ENCODE assay signal across 17 mouse cellular contexts in the genomic region with DNA sequence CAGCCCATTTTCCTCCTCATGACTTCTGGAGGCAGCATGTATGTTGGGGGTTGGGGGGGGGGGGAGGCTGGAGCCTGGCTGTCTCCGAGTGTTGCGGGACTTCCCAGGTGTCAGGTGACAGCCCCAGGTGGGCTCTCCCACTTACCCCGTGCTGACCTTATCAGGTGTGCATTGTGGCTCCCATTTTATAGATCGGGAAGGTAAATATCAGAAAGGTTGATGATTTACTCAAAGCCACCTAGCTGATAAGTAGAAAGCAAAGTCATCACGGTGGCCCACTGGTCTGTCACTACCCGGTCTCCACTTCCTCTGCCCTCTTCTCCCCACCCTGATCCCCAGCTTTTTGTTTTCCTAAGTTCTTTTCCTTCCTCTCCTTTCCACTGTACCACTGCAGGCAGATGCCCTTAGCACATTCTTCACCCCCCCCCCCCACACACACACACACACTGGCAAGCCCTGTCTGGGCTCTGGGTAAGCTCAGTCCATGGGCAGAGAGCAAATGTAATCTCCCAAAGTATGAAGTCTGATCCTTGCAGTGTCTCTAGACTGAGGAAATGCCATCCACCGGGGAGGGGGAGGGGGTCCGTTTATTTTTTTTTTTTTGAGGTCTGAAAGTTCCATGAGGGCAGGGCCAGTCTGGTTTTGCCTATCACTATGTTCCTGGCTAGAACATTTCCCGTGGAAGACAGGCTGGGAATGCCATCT.
DNase-seq lines count a peak whose midpoint lies in the region; ATAC-seq lines count a peak whose summit lies in the region.
"Had no signal": no experiment of that assay in that cellular context is flagged by ENCODE, and none has a peak within 500 bp of the region (broad histone marks: within the 10 kb centered on the region; RNA-seq: fewer than 3 reads in every experiment).

No protein-coding gene starts in this region.

- no peaks in the 10 kb centered on the region for H3K9me3 ChIP-seq in heart, embryonic 16.5 days (replicated peaks; ENCODE audit: control insufficient read depth, low read length)
- no peaks in the 10 kb centered on the region for H3K9me3 ChIP-seq in limb, embryonic 10.5 days (replicated peaks)
- no peaks in the 10 kb centered on the region for H3K9me3 ChIP-seq in liver, embryonic 12.5 days (replicated peaks)
- H3K9me3 ChIP-seq in stomach, embryonic 16.5 days (replicated peaks; ENCODE audit: control insufficient read depth, low read length) = no peaks in the 10 kb centered on the region
- H3K9me3 ChIP-seq: midbrain, embryonic 13.5 days had no signal

- H3K4me2 ChIP-seq in heart, embryonic 16.5 days (ENCODE audit: low read depth, low read length) = peak overlapping the region; percentile 39; the same call in 1 of the 2 replicates
- H3K4me2 ChIP-seq in liver, embryonic 12.5 days = no peak overlapping the region
- H3K4me2 ChIP-seq in stomach, embryonic 16.5 days (ENCODE audit: low read depth, low read length) = no peak overlapping the region
- H3K4me2 ChIP-seq: midbrain, embryonic 13.5 days had no signal

- no peaks in the 10 kb centered on the region for H3K36me3 ChIP-seq in heart, embryonic 16.5 days (ENCODE audit: control insufficient read depth, insufficient read depth)
- no peaks in the 10 kb centered on the region for H3K36me3 ChIP-seq in limb, embryonic 10.5 days
- H3K36me3 ChIP-seq in liver, embryonic 12.5 days = no peaks in the 10 kb centered on the region
- H3K36me3 ChIP-seq in stomach, embryonic 16.5 days (ENCODE audit: control insufficient read depth, insufficient read depth, low read length) = no peaks in the 10 kb centered on the region
- H3K36me3 ChIP-seq: midbrain, embryonic 13.5 days had no signal

- no peak for DNase-seq in heart, postnatal 4 days
- no peak for DNase-seq in limb, embryonic 10.5 days (ENCODE audit: low spot score)
- no peak for DNase-seq in kidney, postnatal 4 days
- DNase-seq in cerebellum, postnatal 10 days = no peak
- no peak for DNase-seq in right cerebral cortex, postnatal 36 days (ENCODE audit: low spot score in 2 of 2)
- DNase-seq: adrenal gland, postnatal 14 days; cerebellum, adult 9-11 months; heart, postnatal 36 days; right cerebral cortex, postnatal 14 days; thymus, postnatal 4 days had no signal

- no peaks in the 10 kb centered on the region for H3K27me3 ChIP-seq in heart, embryonic 16.5 days (ENCODE audit: control insufficient read depth, insufficient read depth, low read length)
- no peaks in the 10 kb centered on the region for H3K27me3 ChIP-seq in limb, embryonic 10.5 days (ENCODE audit: low read depth, poor library complexity, severe bottlenecking)
- no peaks in the 10 kb centered on the region for H3K27me3 ChIP-seq in liver, embryonic 12.5 days (replicated peaks)
- no peaks in the 10 kb centered on the region for H3K27me3 ChIP-seq in stomach, embryonic 16.5 days (ENCODE audit: control insufficient read depth, insufficient read depth, low read length)

- no peak overlapping the region for H3K4me3 ChIP-seq in heart, embryonic 16.5 days (ENCODE audit: low read length)
- H3K4me3 ChIP-seq in limb, embryonic 10.5 days = no peak overlapping the region
- H3K4me3 ChIP-seq in liver, embryonic 12.5 days = no peak overlapping the region
- no peak overlapping the region for H3K4me3 ChIP-seq in stomach, embryonic 16.5 days (replicated peaks; ENCODE audit: low read length)
- H3K4me3 ChIP-seq: layer of hippocampus, adult 2 months; left cerebral cortex, adult 2 months; midbrain, embryonic 13.5 days had no signal

- WGBS in heart, embryonic 16.5 days = 25% methylated on average over 9 of the region's 9 CpGs
- 53% methylated on average over 9 of the region's 9 CpGs for WGBS in limb, embryonic 10.5 days
- 38% methylated on average over 9 of the region's 9 CpGs for WGBS in liver, embryonic 12.5 days (ENCODE audit: insufficient replicate concordance)
- 40% methylated on average over 9 of the region's 9 CpGs for WGBS in stomach, embryonic 16.5 days

- peak overlapping the region; percentile 74 for H3K27ac ChIP-seq in heart, embryonic 16.5 days (ENCODE audit: low read length)
- peak overlapping the region; percentile 82 for H3K27ac ChIP-seq in limb, embryonic 10.5 days
- H3K27ac ChIP-seq in liver, embryonic 12.5 days = peak overlapping the region; percentile 31; the same call in 1 of the 2 replicates
- peak overlapping the region; percentile 48; the same call in 1 of the 2 replicates for H3K27ac ChIP-seq in stomach, embryonic 16.5 days (ENCODE audit: low read length)
- H3K27ac ChIP-seq: hindbrain, postnatal 0 days; layer of hippocampus, adult 2 months; left cerebral cortex, adult 2 months; midbrain, embryonic 13.5 days had no signal

- H3K9ac ChIP-seq in heart, embryonic 16.5 days (ENCODE audit: low read length) = peak overlapping the region; percentile 22; the same call in 1 of the 2 replicates
- no peak overlapping the region for H3K9ac ChIP-seq in liver, embryonic 12.5 days
- H3K9ac ChIP-seq in stomach, embryonic 16.5 days (ENCODE audit: low read length) = no peak overlapping the region
- H3K9ac ChIP-seq: midbrain, embryonic 13.5 days had no signal

- H3K4me1 ChIP-seq in heart, embryonic 16.5 days (ENCODE audit: control insufficient read depth, insufficient read depth, low read length) = peaks cover 49% of the 10 kb centered on the region
- H3K4me1 ChIP-seq in limb, embryonic 10.5 days = peaks cover 91% of the 10 kb centered on the region
- peaks cover 41% of the 10 kb centered on the region for H3K4me1 ChIP-seq in liver, embryonic 12.5 days
- peaks cover 43% of the 10 kb centered on the region for H3K4me1 ChIP-seq in stomach, embryonic 16.5 days (ENCODE audit: control insufficient read depth, insufficient read depth, low read length)

- ATAC-seq in heart, embryonic 16.5 days (replicated peaks; ENCODE audit: extremely low read depth, insufficient read depth, low FRiP score) = peak; percentile 12
- peak; percentile 59 for ATAC-seq in liver, embryonic 12.5 days
- peak; percentile 72 for ATAC-seq in stomach, embryonic 16.5 days (ENCODE audit: insufficient read depth, low FRiP score)
- ATAC-seq: hindbrain, postnatal 0 days; midbrain, embryonic 13.5 days had no signal

Comparison
In these comparisons a context has a peak if more than half of its experiments do, and no peak if none do; other contexts are left out.
1. ATAC-seq: peak in every context shown above with its lines; median percentile 72 in stomach, embryonic 16.5 days; 59 in liver, embryonic 12.5 days; 12 in heart, embryonic 16.5 days.
2. H3K27ac ChIP-seq: peak in every context shown above with its lines; median percentile 82 in limb, embryonic 10.5 days; 74 in heart, embryonic 16.5 days; 48 in stomach, embryonic 16.5 days; 31 in liver, embryonic 12.5 days.